Mouse (Mus musculus): ENCODE measurements around the gene Rftn2.

DNA sequence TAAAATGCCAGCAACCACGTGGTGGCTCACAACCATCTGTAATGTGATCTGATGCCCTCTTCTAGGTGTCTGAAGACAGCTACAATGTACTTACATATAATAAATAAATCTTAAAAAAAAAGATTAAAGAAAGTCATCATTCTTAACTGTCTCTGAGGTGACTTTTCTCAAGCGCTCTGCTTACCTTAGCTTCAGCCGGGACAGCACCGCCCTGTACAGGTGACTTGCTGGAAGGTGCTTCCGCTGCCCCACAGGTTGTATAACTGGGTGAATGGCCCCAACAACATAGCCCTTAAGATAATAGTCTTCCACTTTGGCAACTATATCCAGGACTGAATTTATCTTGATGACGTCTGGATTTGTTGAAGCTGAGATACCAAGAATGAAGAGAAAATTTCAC lies 12.6 kb downstream of the Rftn2 start:
- no peak for TF ChIP-seq CTCF (IDR thresholded peaks at IDR 0.05; ENCODE audit: control insufficient read depth, insufficient read depth, insufficient replicate concordance, low read depth, low read length)
- no peak for TF ChIP-seq POLR2A (IDR thresholded peaks at IDR 0.05; ENCODE audit: control insufficient read depth, low read depth, low read length)
